Mouse (Mus musculus) retina, adult 2 months (tissue): ENCODE results near the gene Ppib.

Experiments used
- DNase-seq: peaks from one replicate; pipeline ENCODE4 v3.0.0-alpha.2; 2012; ENCODE audit warnings: low read depth, low spot score

The Ppib gene

GRCm38 (mm10) chr9:66072754-66073153, 12.7 kb downstream of the Ppib start:
- no peak for DNase-seq

- no peak for DNase-seq
These were observed 18.1 kb downstream of the Ppib start for GRCm38 (mm10) chr9:66078072-66078471.

GRCm38 (mm10) chr9:66078493-66078892, 18.5 kb downstream of the Ppib start:
- DNase-seq = no peak

- DNase-seq = no peak
These were observed 20.9 kb downstream of the Ppib start for GRCm38 (mm10) chr9:66080804-66081459.

- no peak for DNase-seq
These were observed 22.0 kb downstream of the Ppib start for GRCm38 (mm10) chr9:66081999-66082398.

- no peak for DNase-seq
These were observed 24.1 kb downstream of the Ppib start for GRCm38 (mm10) chr9:66084171-66084570.

- no peak for DNase-seq
These were observed 27.0 kb downstream of the Ppib start for GRCm38 (mm10) chr9:66087062-66087461.

- DNase-seq = no peak
These were observed 28.4 kb downstream of the Ppib start for GRCm38 (mm10) chr9:66088411-66088810.

- no peak for DNase-seq
These were observed 30.7 kb downstream of the Ppib start for GRCm38 (mm10) chr9:66090593-66091244.

- DNase-seq = no peak
These were observed 31.6 kb downstream of the Ppib start for GRCm38 (mm10) chr9:66091327-66092231.

GRCm38 (mm10) chr9:66092664-66093063, 32.6 kb downstream of the Ppib start:
- DNase-seq = no peak

- no peak for DNase-seq
These were observed 41.6 kb downstream of the Ppib start for GRCm38 (mm10) chr9:66101577-66101976.

GRCm38 (mm10) chr9:66102668-66103067, 42.6 kb downstream of the Ppib start:
- DNase-seq = no peak

- no peak for DNase-seq
These were observed 44.6 kb downstream of the Ppib start for GRCm38 (mm10) chr9:66104601-66105000.

- DNase-seq = no peak
These were observed 45.1 kb downstream of the Ppib start for GRCm38 (mm10) chr9:66105168-66105567.

GRCm38 (mm10) chr9:66109574-66109973, 49.6 kb downstream of the Ppib start:
- no peak for DNase-seq

GRCm38 (mm10) chr9:66110126-66110525, 50.1 kb downstream of the Ppib start:
- no peak for DNase-seq

- DNase-seq = no peak
These were observed 50.8 kb downstream of the Ppib start for GRCm38 (mm10) chr9:66110611-66111379.

- no peak for DNase-seq
These were observed 54.3 kb downstream of the Ppib start for GRCm38 (mm10) chr9:66114341-66114740.
